Mouse (Mus musculus): ENCODE results near the gene St3gal2. TPM values are rescaled to one million over a fixed set of nuclear protein-coding genes. Genes with fewer than 3 reads are reported as not detected.
A peak's percentile ranks its signal among the peaks of the same experiment; 100 is the strongest.
"Not testable (repeated sequence)": the region's sequence is repeated elsewhere in the genome, so short reads cannot be mapped to it uniquely, and the experiment has no call there.

The St3gal2 gene
- total RNA-seq, 2 experiments from 2014 or later = 32.6 to 33.0 TPM

GRCm38 (mm10) chr8:110906682-110907081 lies 13.0 kb upstream of the St3gal2 start:
- DNase-seq = no peak
- intact Hi-C loops (cut with DNase I) = no loop called here

GRCm38 (mm10) chr8:110909850-110910249 lies 9.9 kb upstream of the St3gal2 start:
- intact Hi-C loops (cut with DNase I); DNase-seq: not testable (repeated sequence)

DNA sequence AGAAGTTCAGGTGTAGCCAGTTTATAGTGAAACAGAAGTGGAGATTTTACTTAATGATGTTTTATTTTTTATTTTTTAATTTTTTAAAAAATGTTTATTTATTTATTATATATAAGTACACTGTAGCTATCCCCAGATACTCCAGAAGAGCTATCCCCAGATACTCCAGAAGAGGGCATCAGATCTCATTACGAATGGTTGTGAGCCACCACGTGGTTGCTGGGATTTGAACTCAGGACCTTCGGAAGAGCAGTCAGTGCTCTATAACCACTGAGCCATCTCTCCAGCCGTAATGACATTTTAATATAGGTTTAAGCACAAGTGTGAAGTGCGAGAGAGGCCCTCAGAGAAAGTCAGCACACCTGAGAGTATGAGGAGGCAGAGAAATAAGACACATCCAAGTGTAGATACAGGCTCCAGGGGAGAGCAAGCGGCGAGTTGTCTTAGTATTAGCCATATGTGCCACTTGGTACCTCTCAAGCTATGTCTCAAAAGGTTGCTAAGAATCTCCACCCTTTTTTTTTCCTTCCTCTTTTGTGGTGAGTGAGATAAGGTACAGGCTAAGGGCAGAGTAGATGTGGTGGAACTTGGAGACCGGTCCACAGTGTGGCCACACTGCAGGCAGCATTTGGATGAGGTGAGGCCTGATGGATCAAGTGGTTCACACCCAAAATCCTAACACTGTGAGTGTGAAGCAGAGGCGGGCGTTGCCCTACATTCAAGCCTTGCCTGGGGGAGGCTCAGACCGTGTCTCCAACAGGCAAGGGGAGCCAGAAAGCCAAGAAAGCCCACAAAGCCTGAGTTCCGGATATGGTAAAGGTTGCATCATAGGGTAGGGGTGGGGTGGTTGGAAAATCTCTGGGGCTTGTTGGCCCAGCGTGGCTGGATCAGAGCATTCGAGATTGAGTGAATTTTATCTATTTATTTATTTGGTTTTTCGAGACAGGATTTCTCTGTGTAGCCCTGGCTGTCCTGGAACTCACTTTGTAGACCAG lies 7.8 kb upstream of the St3gal2 start:
- intact Hi-C loops (cut with DNase I) = no loop called here
- DNase-seq = no peak

- no peak for DNase-seq
- intact Hi-C loops (cut with DNase I) = no loop called here
These were observed 2.3 kb upstream of the St3gal2 start for GRCm38 (mm10) chr8:110917415-110917814.

DNA sequence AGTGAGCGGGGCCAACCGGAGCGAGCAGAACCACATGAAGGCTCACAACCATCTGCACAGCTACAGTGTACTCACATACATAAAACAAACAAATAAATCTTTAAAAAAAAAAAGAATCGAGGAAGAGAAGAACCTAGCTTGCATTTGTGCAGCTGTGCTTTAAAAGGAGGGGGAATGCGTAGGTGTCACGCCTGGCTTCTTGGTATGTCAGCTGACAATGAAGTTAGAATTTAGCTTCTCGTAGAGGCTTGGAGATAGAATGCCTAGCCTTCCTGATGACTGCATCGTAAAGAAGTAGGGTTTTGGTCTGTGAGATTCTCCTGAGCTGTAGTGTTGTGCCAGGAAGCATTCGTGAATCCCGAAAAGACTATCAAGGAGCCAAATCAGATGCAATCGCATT lies 1.7 kb upstream of the St3gal2 start:
- intact Hi-C loops (cut with DNase I) = no loop called here

DNA sequence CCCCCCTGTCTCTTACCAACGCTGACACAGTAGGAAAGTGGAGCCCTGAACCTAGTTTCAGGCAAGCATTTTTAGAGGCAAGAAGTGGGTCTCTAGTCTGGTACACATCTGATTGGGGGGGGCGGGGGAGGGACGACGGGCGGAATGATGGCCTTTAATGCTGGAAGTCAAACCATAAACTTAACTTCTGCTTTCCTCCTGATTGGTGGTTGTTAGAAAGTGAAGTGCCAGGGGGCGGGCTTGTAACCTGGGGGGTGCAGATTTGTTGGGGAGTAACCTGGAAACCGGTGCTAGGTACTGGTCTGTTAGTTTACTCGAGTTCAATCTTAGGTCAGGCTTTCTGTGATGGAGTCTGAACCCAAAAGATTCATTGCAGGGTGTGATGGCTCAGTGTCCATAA lies 1.3 kb upstream of the St3gal2 start:
- intact Hi-C loops (cut with DNase I) = no loop called here

More for the DNA sequence above, 1.7 kb upstream of the St3gal2 start:
- DNase-seq = no peak

GRCm38 (mm10) chr8:110920032-110920772 lies 480 bp downstream of the St3gal2 start:
- intact Hi-C loops (cut with DNase I) = loop anchor here (5.0 kb wide), 1 partner anchor 47 kb away; no protein-coding TSS in a partner anchor
- DNase-seq = no peak

More for the DNA sequence above, 1.3 kb upstream of the St3gal2 start:
- DNase-seq = no peak

DNA sequence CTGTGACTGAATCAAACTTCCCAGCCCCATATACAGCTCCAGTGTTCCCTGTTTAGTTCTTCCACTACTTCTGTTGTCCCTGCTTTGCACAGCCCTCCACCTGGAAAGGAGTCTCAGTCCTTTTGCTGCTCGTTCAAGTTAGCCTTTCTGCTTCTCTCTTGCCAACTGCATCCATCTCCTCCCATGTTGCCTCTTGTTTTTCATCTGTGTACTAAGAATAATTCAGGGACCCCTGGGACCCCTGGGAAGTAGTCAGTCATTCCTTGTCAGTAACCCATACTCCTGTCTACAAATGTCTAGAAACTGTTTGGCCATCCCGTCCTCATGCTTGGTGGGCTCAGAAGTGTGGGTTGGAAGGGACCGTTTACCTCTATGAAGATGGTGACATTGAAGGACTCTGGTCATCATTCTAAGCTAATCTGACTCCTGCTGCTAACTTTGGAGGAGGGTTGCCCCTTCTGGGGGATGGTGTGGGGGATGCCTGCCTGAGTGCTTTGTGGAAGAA lies 1.1 kb downstream of the St3gal2 start:
- DNase-seq = no peak
- intact Hi-C loops (cut with DNase I) = loop anchor here (5.0 kb wide), 1 partner anchor 46 kb away; no protein-coding TSS in a partner anchor

DNA sequence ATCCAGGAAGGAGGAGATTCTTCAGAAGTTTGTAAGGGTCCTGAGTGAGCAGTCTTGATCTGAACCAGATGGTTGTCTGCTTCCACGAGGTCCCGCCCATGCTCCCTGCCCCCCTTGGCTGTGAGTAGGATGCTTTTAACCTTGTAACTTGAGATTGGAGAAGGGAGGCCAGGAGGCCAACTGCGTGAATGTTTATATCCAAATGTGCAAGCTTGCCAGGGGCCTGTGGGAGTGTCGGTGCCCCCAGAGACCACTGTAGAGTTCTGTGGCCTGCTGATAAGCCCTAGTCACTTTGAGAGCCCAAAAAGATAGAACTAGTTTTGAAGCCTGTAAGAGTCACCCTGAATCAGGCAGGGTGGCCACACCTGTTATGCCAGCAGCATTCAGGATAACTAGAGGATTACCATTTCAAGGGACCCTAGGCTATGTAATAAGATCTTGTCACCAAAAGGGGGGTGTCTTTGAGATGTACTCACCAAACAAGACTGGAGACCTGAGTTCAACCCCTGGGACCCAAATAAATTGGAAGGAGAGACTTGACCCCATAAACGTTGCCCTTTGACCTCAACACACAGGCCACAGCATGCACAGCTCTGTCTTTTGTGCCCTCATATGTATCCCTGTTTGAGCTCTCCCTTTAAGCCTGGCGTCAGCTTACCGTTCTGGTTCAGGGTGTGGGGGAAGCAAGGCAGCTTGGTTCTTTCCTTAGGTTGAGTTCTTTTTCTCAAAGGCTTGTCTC lies 1.9 kb downstream of the St3gal2 start:
- DNase-seq = peak; percentile 40 to 41
- intact Hi-C loops (cut with DNase I) = loop anchor here (5.0 kb wide), 1 partner anchor 46 kb away; no protein-coding TSS in a partner anchor

DNA sequence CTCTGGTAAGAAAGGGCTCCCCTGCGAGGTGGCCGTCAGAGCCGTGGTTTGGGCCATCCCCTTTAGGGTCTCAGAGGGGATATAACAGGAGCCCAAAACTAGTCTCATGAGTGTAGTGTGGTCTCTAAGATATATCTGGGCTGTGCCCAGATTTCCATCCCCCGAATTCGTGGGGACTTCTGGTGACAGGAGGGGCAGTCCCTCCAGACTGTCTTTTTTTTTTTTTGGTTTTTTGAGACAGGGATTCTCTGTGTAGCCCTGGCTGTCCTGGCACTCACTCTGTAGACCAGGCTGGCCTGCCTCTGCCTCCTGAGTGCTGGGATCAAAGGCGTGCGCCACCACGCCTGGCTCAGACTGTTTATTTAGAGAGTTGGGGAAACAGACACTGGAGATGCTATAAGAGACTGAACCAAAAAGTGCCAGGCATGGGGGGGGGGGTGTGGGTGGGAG lies 6.0 kb downstream of the St3gal2 start:
- no peak for DNase-seq
- intact Hi-C loops (cut with DNase I) = no loop called here

- intact Hi-C loops (cut with DNase I) = no loop called here
- no peak for DNase-seq
These were observed 7.0 kb downstream of the St3gal2 start for GRCm38 (mm10) chr8:110926690-110927089.

DNA sequence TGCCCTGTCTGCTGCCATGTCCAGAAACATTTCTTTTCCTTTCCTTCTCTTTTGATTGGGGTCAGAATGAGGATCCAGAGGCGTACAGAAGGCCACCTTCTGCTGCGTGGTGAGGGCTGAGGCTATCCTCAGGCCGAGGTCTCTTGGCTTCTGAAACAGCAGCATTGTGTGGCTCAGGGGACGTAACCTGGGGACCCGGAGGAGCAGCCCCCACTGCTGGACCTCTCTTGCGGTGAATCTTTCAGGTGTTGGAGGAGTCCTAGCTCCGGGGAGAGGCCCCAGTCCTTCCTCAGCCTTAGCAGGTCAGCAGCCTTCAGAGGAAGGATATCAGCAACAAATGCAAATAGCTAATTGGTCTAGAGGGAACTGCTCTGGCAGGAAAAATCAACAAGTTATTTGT lies 8.7 kb downstream of the St3gal2 start:
- no peak for DNase-seq
- intact Hi-C loops (cut with DNase I) = no loop called here

- no peak for DNase-seq
- intact Hi-C loops (cut with DNase I) = no loop called here
These were observed 9.3 kb downstream of the St3gal2 start for GRCm38 (mm10) chr8:110929066-110929465.

DNA sequence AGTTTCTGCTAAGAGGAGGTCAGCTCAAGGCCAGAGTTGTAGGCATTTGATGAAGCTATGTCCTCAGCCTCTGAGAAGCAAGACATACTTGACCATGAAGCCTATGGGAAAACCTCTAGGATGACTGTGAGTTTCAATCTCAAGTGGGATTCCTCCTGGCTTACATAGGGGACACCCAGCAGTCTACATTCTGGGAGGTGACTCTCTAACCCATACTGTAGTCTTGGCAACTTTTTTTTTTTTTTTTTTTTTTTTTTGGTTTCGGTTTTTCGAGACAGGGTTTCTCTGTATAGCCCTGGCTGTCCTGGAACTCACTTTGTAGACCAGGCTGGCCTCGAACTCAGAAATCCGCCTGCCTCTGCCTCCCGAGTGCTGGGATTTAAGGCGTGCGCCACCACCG lies 9.9 kb downstream of the St3gal2 start:
- DNase-seq; intact Hi-C loops (cut with DNase I): not testable (repeated sequence)

- intact Hi-C loops (cut with DNase I) = no loop called here
- DNase-seq = peak; percentile 85 to 91
These were observed 11.6 kb downstream of the St3gal2 start for GRCm38 (mm10) chr8:110931176-110931939.

- DNase-seq = no peak
- intact Hi-C loops (cut with DNase I) = no loop called here
These were observed 12.7 kb downstream of the St3gal2 start for GRCm38 (mm10) chr8:110932444-110932843.

GRCm38 (mm10) chr8:110933272-110933671 lies 13.6 kb downstream of the St3gal2 start:
- no peak for DNase-seq
- intact Hi-C loops (cut with DNase I) = no loop called here

DNA sequence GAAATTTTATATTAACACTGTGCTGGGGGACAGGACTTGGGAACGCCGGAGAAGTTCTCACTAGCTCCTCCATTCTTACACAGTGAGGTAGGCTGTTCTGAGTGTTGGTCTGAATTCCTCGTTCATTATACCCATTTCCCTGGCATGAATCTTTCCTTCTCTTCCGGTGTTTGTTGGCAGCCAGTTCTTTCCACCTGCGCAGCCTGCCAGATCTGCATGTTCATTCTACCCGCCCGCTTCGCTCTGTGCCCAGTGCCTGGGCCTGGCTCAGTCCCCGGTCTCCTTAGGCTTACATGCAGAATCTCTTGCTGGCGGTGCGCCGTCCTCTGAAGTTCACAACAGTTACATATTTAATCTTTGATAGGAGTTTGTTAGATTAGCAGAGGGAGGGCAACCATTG lies 16.5 kb downstream of the St3gal2 start:
- DNase-seq = peak; percentile 34 to 43
- intact Hi-C loops (cut with DNase I) = no loop called here

DNA sequence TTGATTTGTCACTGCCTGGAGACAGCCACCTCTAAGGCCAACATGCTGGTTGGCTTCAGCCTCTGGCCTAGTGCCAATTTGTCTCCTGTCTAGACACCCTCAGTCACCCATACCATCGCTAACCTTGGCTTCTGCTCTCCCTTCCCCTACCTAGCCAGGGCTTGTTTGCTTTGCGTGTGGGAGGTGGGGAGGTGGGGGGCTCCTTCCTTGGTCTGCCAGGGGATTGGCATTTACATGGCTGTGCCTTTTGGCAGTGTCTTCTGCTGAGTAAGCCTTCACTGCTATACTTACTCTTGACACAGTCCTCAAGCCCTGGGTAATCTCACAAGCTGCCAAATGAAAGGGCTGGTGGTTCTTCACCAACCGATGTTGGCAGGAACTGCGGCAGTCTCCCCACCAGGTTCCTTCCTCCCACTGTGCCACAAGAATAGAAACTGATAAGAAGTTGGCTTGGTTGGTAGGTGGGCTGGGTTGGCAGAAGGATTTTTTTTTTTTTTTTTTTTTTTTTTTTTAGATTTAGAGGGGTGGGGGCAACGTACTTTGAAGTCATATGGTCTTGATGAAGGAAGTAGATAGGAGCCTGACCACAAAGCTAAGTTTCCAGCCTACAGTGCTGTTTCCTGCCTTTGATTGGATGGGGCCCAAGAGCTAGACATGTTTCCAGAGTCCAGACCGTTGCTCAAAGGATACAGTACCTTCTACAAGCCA lies 19.3 kb downstream of the St3gal2 start:
- peak; percentile 56 to 67 for DNase-seq
- intact Hi-C loops (cut with DNase I) = no loop called here
